In the genomic region with DNA sequence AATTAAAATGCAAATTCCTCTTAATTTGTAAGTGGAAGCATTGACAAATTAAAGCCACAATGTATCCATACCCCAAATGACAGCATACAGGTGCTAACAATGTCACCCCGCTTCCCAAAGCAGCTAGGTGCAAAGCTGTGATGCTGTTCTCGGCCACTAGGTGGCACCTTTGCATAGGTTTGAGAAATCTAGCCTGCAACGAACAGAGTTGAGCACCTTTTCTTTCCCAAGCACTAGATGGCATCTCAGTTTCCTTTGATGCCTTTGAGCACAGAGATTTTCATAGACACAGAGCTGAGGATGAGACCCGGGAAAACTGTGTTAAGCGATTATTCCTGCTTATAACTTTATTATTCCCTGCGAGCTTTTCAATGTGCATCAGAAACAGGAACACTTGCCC, we compare ENCODE assay signal across 9 mouse cellular contexts.
DNase-seq lines count a peak whose midpoint lies in the region; ATAC-seq and TF ChIP-seq lines count a peak whose summit lies in the region.
"Had no signal": no experiment of that assay in that cellular context is flagged by ENCODE, and none has a peak within 500 bp of the region (broad histone marks: within the 10 kb centered on the region; RNA-seq: fewer than 3 reads in every experiment).

No protein-coding gene starts in this region.

- H3K79me2 ChIP-seq in liver, adult 2 months (ENCODE audit: control insufficient read depth, insufficient read depth, low read length), result no peaks in the 10 kb centered on the region

- TF ChIP-seq EP300 in stomach, postnatal 0 days (optimal IDR thresholded peaks at IDR 0.05), result no peak

- WGBS in embryonic facial prominence, embryonic 14.5 days, result 3% methylated on average over 6 of the region's 6 CpGs
- WGBS in heart, embryonic 13.5 days, result 5% methylated on average over 6 of the region's 6 CpGs
- WGBS in kidney, postnatal 0 days, result 2% methylated on average over 6 of the region's 6 CpGs
- 3% methylated on average over 6 of the region's 6 CpGs for WGBS in liver, adult 2 months
- WGBS in stomach, postnatal 0 days, result 2% methylated on average over 6 of the region's 6 CpGs

- no peak overlapping the region for H3K9ac ChIP-seq in embryonic facial prominence, embryonic 14.5 days (ENCODE audit: low read depth, low read length)
- no peak overlapping the region for H3K9ac ChIP-seq in heart, embryonic 13.5 days
- H3K9ac ChIP-seq in kidney, postnatal 0 days (ENCODE audit: low read depth, low read length), result no peak overlapping the region
- H3K9ac ChIP-seq in liver, adult 2 months (ENCODE audit: low read depth, low read length), result no peak overlapping the region
- H3K9ac ChIP-seq in stomach, postnatal 0 days (ENCODE audit: low read length), result no peak overlapping the region
- H3K9ac ChIP-seq: embryonic facial prominence, embryonic 12.5 days had no signal

- no peak overlapping the region for H3K4me3 ChIP-seq in embryonic facial prominence, embryonic 14.5 days (ENCODE audit: low read depth, low read length)
- no peak overlapping the region for H3K4me3 ChIP-seq in heart, embryonic 13.5 days
- no peak overlapping the region for H3K4me3 ChIP-seq in kidney, postnatal 0 days (replicated peaks; ENCODE audit: low read depth, low read length)
- no peak overlapping the region for H3K4me3 ChIP-seq in liver, adult 2 months (ENCODE audit: insufficient read depth, low read depth, low read length)
- no peak overlapping the region for H3K4me3 ChIP-seq in stomach, postnatal 0 days (ENCODE audit: low read depth, low read length)
- H3K4me3 ChIP-seq: embryonic facial prominence, embryonic 12.5 days had no signal

- H3K27ac ChIP-seq in embryonic facial prominence, embryonic 14.5 days (replicated peaks; ENCODE audit: low read depth, low read length), result no peak overlapping the region
- H3K27ac ChIP-seq in heart, embryonic 13.5 days (replicated peaks), result no peak overlapping the region
- no peak overlapping the region for H3K27ac ChIP-seq in kidney, postnatal 0 days
- no peak overlapping the region for H3K27ac ChIP-seq in liver, adult 2 months (replicated peaks; ENCODE audit: insufficient read depth, low read depth, low read length)
- no peak overlapping the region for H3K27ac ChIP-seq in stomach, postnatal 0 days (replicated peaks)
- H3K27ac ChIP-seq: embryonic facial prominence, embryonic 12.5 days had no signal

- no peaks in the 10 kb centered on the region for H3K36me3 ChIP-seq in embryonic facial prominence, embryonic 14.5 days (ENCODE audit: control insufficient read depth, insufficient read depth, low read length)
- H3K36me3 ChIP-seq in heart, embryonic 13.5 days, result no peaks in the 10 kb centered on the region
- H3K36me3 ChIP-seq in kidney, postnatal 0 days (ENCODE audit: insufficient read depth, low read length), result no peaks in the 10 kb centered on the region
- no peaks in the 10 kb centered on the region for H3K36me3 ChIP-seq in liver, adult 2 months (ENCODE audit: control insufficient read depth, insufficient read depth, low read length)
- H3K36me3 ChIP-seq in stomach, postnatal 0 days (ENCODE audit: control insufficient read depth, insufficient read depth, low read length), result no peaks in the 10 kb centered on the region
- H3K36me3 ChIP-seq: embryonic facial prominence, embryonic 12.5 days had no signal

- DNase-seq in B cell, adult 2 months, result peak; percentile 28
- DNase-seq in adrenal gland, postnatal 4 days (ENCODE audit: low spot score in 2 of 2), result peak; percentile 28 to 48
- peak; percentile 91 for DNase-seq in embryonic facial prominence, embryonic 14.5 days (ENCODE audit: low spot score)
- peak; percentile 94 for DNase-seq in kidney, postnatal 0 days (ENCODE audit: low spot score)
- DNase-seq in liver, adult 2 months (ENCODE audit: extremely low read depth, low read depth, low spot score), result peak; percentile 61
- peak; percentile 87 for DNase-seq in neural tube, embryonic 10.5 days (ENCODE audit: extremely low spot score, low spot score)
- peak; percentile 83 for DNase-seq in stomach, postnatal 0 days (ENCODE audit: low spot score)

- peak; percentile 98 for TF ChIP-seq CTCF in kidney, postnatal 0 days (IDR thresholded peaks at IDR 0.05; ENCODE audit: low read depth)
- TF ChIP-seq CTCF in liver, adult 2 months (IDR thresholded peaks at IDR 0.05; ENCODE audit: low read depth, low read length), result peak; percentile 83
- peak; percentile 98 for TF ChIP-seq CTCF in stomach, postnatal 0 days (IDR thresholded peaks at IDR 0.05; ENCODE audit: low read depth)

- peak overlapping the region; percentile 36; the same call in 1 of the 2 replicates for H3K4me2 ChIP-seq in embryonic facial prominence, embryonic 14.5 days (ENCODE audit: low read depth, low read length)
- peak overlapping the region; percentile 44; the same call in 1 of the 2 replicates for H3K4me2 ChIP-seq in heart, embryonic 13.5 days
- no peak overlapping the region for H3K4me2 ChIP-seq in kidney, postnatal 0 days (ENCODE audit: low read length)
- no peak overlapping the region for H3K4me2 ChIP-seq in stomach, postnatal 0 days (replicated peaks; ENCODE audit: low read depth)
- H3K4me2 ChIP-seq: embryonic facial prominence, embryonic 12.5 days had no signal

- no peaks in the 10 kb centered on the region for H3K4me1 ChIP-seq in embryonic facial prominence, embryonic 14.5 days (ENCODE audit: control insufficient read depth, insufficient read depth, low read length)
- H3K4me1 ChIP-seq in heart, embryonic 13.5 days, result no peaks in the 10 kb centered on the region
- no peaks in the 10 kb centered on the region for H3K4me1 ChIP-seq in kidney, postnatal 0 days (replicated peaks; ENCODE audit: insufficient read depth, low read length)
- H3K4me1 ChIP-seq in liver, adult 2 months (ENCODE audit: control insufficient read depth, insufficient read depth, low read length), result no peaks in the 10 kb centered on the region
- no peaks in the 10 kb centered on the region for H3K4me1 ChIP-seq in stomach, postnatal 0 days (replicated peaks; ENCODE audit: control insufficient read depth, insufficient read depth)
- H3K4me1 ChIP-seq: embryonic facial prominence, embryonic 12.5 days had no signal

- H3K9me3 ChIP-seq in embryonic facial prominence, embryonic 14.5 days (ENCODE audit: control insufficient read depth, low read length), result no peaks in the 10 kb centered on the region
- H3K9me3 ChIP-seq in heart, embryonic 13.5 days, result no peaks in the 10 kb centered on the region
- no peaks in the 10 kb centered on the region for H3K9me3 ChIP-seq in kidney, postnatal 0 days (replicated peaks; ENCODE audit: low read length)
- H3K9me3 ChIP-seq in stomach, postnatal 0 days (ENCODE audit: control insufficient read depth, low read length), result no peaks in the 10 kb centered on the region
- H3K9me3 ChIP-seq: embryonic facial prominence, embryonic 12.5 days had no signal

- no peaks in the 10 kb centered on the region for H3K27me3 ChIP-seq in embryonic facial prominence, embryonic 14.5 days (replicated peaks; ENCODE audit: control insufficient read depth, insufficient read depth, low read length)
- no peaks in the 10 kb centered on the region for H3K27me3 ChIP-seq in heart, embryonic 13.5 days (replicated peaks)
- no peaks in the 10 kb centered on the region for H3K27me3 ChIP-seq in kidney, postnatal 0 days (ENCODE audit: insufficient read depth, low read length)
- no peaks in the 10 kb centered on the region for H3K27me3 ChIP-seq in liver, adult 2 months (ENCODE audit: control insufficient read depth, insufficient read depth, low read length)
- no peaks in the 10 kb centered on the region for H3K27me3 ChIP-seq in stomach, postnatal 0 days (ENCODE audit: control insufficient read depth, insufficient read depth, low read length)
- H3K27me3 ChIP-seq: embryonic facial prominence, embryonic 12.5 days had no signal

- peak; percentile 86 for ATAC-seq in embryonic facial prominence, embryonic 14.5 days (ENCODE audit: low read depth)
- no peak for ATAC-seq in heart, embryonic 13.5 days (ENCODE audit: extremely low read depth, insufficient number of reproducible peaks, low FRiP score, low TSS enrichment)
- ATAC-seq in kidney, postnatal 0 days (replicated peaks; ENCODE audit: low FRiP score, low read depth), result peak; percentile 79
- ATAC-seq in stomach, postnatal 0 days (ENCODE audit: low FRiP score, low TSS enrichment), result peak; percentile 47; the same call in 1 of the 2 replicates

- TF ChIP-seq POLR2A in liver, adult 2 months (IDR thresholded peaks at IDR 0.05; ENCODE audit: extremely low read depth, insufficient read depth, low read length), result no peak

Comparison
In these comparisons a context has a peak if more than half of its experiments do, and no peak if none do; other contexts are left out.
1. DNase-seq: peak in every context shown above with its lines; median percentile 94 in kidney, postnatal 0 days; 91 in embryonic facial prominence, embryonic 14.5 days; 87 in neural tube, embryonic 10.5 days; 83 in stomach, postnatal 0 days; 61 in liver, adult 2 months; 38 in adrenal gland, postnatal 4 days; 28 in B cell, adult 2 months.
2. H3K4me2 ChIP-seq: peak in embryonic facial prominence, embryonic 14.5 days (single experiment) and heart, embryonic 13.5 days (single experiment); none in kidney, postnatal 0 days (single experiment) and stomach, postnatal 0 days (single experiment).
3. Peak in every context shown above with its lines, with median percentiles within 50 percentile points of each other: CTCF ChIP-seq.